Mouse (Mus musculus): ENCODE data around the gene Gm10282.

Gm10282 gene

GRCm38 (mm10) chr8:72324036-72324706, 19.1 kb upstream of the Gm10282 start:
- no peak for DNase-seq (ENCODE audit: low read depth, low spot score)

- DNase-seq (ENCODE audit: low read depth, low spot score): no peak
Measured at GRCm38 (mm10) chr8:72323131-72323725, 18.2 kb upstream of the Gm10282 start.

GRCm38 (mm10) chr8:72322471-72322889, 17.4 kb upstream of the Gm10282 start:
- DNase-seq (ENCODE audit: low read depth, low spot score): no peak

GRCm38 (mm10) chr8:72321635-72322441, 16.8 kb upstream of the Gm10282 start:
- DNase-seq (ENCODE audit: low read depth, low spot score): no peak

GRCm38 (mm10) chr8:72320803-72321583, 15.9 kb upstream of the Gm10282 start:
- no peak for DNase-seq (ENCODE audit: low read depth, low spot score)

GRCm38 (mm10) chr8:72319921-72320802, 15.1 kb upstream of the Gm10282 start:
- DNase-seq (ENCODE audit: low read depth, low spot score): no peak

- DNase-seq (ENCODE audit: low read depth, low spot score): no peak
Measured at GRCm38 (mm10) chr8:72319397-72319796, 14.3 kb upstream of the Gm10282 start.

- peak; percentile 91 for DNase-seq (ENCODE audit: low read depth, low spot score)
Measured at GRCm38 (mm10) chr8:72318801-72319322, 13.8 kb upstream of the Gm10282 start, which contains the start of gene Klf2. Gene Klf2 (plus strand): TSS chr8:72319033.

GRCm38 (mm10) chr8:72317741-72318301, 12.8 kb upstream of the Gm10282 start:
- no peak for DNase-seq (ENCODE audit: low read depth, low spot score)

- no peak for DNase-seq (ENCODE audit: low read depth, low spot score)
Measured at GRCm38 (mm10) chr8:72316053-72316695, 11.1 kb upstream of the Gm10282 start.

GRCm38 (mm10) chr8:72312926-72313518, 8.0 kb upstream of the Gm10282 start:
- no peak for DNase-seq (ENCODE audit: low read depth, low spot score)

- no peak for DNase-seq (ENCODE audit: low read depth, low spot score)
Measured at GRCm38 (mm10) chr8:72310849-72311506, 5.9 kb upstream of the Gm10282 start.

- no peak for DNase-seq (ENCODE audit: low read depth, low spot score)
Measured at GRCm38 (mm10) chr8:72308276-72308675, 3.2 kb upstream of the Gm10282 start.

GRCm38 (mm10) chr8:72306913-72307312, 1.9 kb upstream of the Gm10282 start:
- no peak for DNase-seq (ENCODE audit: low read depth, low spot score)

GRCm38 (mm10) chr8:72303633-72304032, 1.4 kb downstream of the Gm10282 start:
- DNase-seq (ENCODE audit: low read depth, low spot score): no peak

GRCm38 (mm10) chr8:72302986-72303612, 2.0 kb downstream of the Gm10282 start:
- DNase-seq (ENCODE audit: low read depth, low spot score): no peak

GRCm38 (mm10) chr8:72301497-72301896, 3.6 kb downstream of the Gm10282 start:
- no peak for DNase-seq (ENCODE audit: low read depth, low spot score)
